Mouse (Mus musculus): Measurements from ENCODE around the gene Rhot2. TPM values are rescaled to one million over a fixed set of nuclear protein-coding genes. Genes with fewer than 3 reads are reported as not detected.

Rhot2 gene
- polyA plus RNA-seq, 1 experiment from 2014 or later = 9.1 TPM

DNA sequence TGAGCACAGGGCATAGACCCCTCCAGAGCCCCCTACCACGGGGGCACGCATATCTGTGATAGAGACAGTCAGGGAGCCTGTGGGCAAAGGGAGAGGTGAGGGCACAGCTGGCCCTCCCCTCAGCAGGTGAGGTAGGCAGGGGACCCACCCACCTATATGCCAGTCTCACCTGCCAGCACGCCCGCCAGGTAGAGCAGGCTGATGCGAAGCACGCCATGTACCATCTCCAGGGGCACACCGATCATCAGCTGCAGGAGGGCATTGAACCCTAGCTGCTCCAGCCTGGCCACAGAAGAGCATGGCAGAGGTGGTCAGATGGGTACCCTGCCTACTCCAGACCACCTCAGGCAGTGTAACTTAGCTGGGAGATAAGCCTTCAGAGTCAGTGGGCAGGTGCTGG lies 9.3 kb downstream of the Rhot2 start:
- ATAC-seq (replicated peaks; ENCODE audit: low FRiP score) = no peak
- WGBS = 96% methylated on average over 7 of the region's 7 CpGs
- H3K4me3 ChIP-seq (ENCODE audit: low read depth, low read length) = no peak overlapping the region

DNA sequence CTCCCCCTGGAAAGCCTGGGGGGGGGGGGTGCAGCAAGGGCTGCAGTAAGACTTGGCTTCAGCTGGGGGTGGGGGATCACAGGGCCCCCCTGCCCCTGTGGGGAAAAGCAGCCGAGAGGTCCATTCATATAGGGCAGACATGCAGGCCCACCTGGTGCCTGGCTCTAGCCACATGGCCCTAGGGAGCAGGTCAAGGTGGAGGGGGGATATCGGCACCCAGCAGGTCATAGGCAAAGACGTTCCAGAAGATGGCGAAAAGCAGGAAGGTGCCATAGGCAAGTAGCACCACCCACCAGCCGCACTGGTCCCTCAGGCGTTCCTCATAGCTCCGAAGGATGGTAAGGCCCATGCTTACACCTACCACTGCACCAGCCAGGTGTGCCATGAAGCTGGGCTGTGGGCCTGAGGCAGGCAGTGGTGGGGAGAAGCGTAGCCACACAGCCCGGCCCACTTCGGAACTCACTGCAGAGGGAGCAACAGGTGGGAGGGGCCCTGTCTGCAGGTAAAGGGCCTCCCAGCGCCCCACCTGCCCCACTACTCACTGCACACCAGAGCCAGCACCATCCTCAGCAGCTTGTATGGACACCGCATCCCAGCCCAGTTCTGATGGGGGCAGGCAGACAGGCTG lies 9.9 kb downstream of the Rhot2 start:
- H3K4me1 ChIP-seq (replicated peaks; ENCODE audit: control insufficient read depth, insufficient read depth, low read length) = peaks cover 40% of the 10 kb centered on the region
- H3K9ac ChIP-seq (ENCODE audit: low read length) = peak overlapping the region; percentile 78
- H3K9me3 ChIP-seq (ENCODE audit: control insufficient read depth, low read length) = no peaks in the 10 kb centered on the region
- H3K4me3 ChIP-seq (ENCODE audit: low read depth, low read length) = peak overlapping the region; percentile 83
- H3K27me3 ChIP-seq (ENCODE audit: control insufficient read depth, insufficient read depth, low read length) = no peaks in the 10 kb centered on the region
- DNase-seq (ENCODE audit: low spot score) = peak; percentile 56
- H3K27ac ChIP-seq (ENCODE audit: low read depth, low read length) = no peak overlapping the region
- H3K36me3 ChIP-seq (ENCODE audit: control insufficient read depth, insufficient read depth, low read length) = peaks cover 11% of the 10 kb centered on the region; the same call in 1 of the 2 replicates
- 91% methylated on average over 12 of the region's 12 CpGs for WGBS
- peak overlapping the region; percentile 95; the same call in 1 of the 2 replicates for H3K4me2 ChIP-seq (ENCODE audit: low read depth, low read length, severe bottlenecking)
- ATAC-seq (replicated peaks; ENCODE audit: low FRiP score) = no peak

More for the DNA sequence above, 9.3 kb downstream of the Rhot2 start:
- Histone ChIP-seq H3K36me3 (ENCODE audit: control insufficient read depth, insufficient read depth, low read length) (peaks cover 13% of the 10 kb centered on the region; the same call in 1 of the 2 replicates), H3K9me3 (ENCODE audit: control insufficient read depth, low read length) (no peaks in the 10 kb centered on the region), H3K27me3 (ENCODE audit: control insufficient read depth, insufficient read depth, low read length) (no peaks in the 10 kb centered on the region), H3K27ac (ENCODE audit: low read depth, low read length) (no peak overlapping the region), H3K4me2 (ENCODE audit: low read depth, low read length, severe bottlenecking) (no peak overlapping the region), H3K9ac (ENCODE audit: low read length) (no peak overlapping the region), H3K4me1 (replicated peaks; ENCODE audit: control insufficient read depth, insufficient read depth, low read length) (peaks cover 36% of the 10 kb centered on the region)
- no peak for DNase-seq (ENCODE audit: low spot score)

DNA sequence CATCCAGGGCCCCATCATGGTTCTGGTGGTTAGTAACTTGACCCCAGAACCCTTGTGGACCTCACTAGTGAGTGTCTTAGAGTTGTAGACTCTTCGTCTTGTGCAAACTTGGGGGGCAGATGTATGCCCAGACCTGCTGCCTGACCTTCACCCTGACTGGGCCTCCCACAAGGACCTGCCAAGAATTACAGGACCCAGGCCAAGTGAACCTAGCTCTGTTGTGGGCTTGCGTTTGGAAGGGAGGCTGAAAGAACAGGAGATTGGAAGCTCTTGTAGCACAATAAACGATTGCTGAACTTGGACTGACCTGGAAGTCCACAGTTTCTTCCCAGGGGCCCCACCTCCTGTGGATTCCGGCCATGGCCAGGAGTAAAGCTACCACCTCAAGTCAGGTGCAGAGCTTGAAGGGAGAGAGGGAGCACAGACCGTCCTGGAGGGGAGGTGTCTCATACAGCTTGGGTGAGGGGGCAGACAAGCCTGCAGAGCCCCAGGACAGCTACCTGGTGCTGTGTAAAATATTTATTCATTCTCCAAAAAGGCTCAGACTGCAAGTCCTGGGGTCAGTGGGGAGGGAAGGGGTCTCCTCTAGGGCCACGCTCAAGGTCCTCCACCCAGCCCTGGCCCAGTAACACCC lies 10.6 kb downstream of the Rhot2 start:
- H3K27ac ChIP-seq (ENCODE audit: low read depth, low read length) = no peak overlapping the region; the same call in 1 of the 2 replicates
- ATAC-seq (replicated peaks; ENCODE audit: low FRiP score) (no peak), DNase-seq (ENCODE audit: low spot score) (peak; percentile 52)
- H3K4me3 ChIP-seq (ENCODE audit: low read depth, low read length) = peak overlapping the region; percentile 83
- no peaks in the 10 kb centered on the region for H3K9me3 ChIP-seq (ENCODE audit: control insufficient read depth, low read length)
- peaks cover 9% of the 10 kb centered on the region; the same call in 1 of the 2 replicates for H3K36me3 ChIP-seq (ENCODE audit: control insufficient read depth, insufficient read depth, low read length)
- peak overlapping the region; percentile 95 for H3K4me2 ChIP-seq (ENCODE audit: low read depth, low read length, severe bottlenecking)
- H3K27me3 ChIP-seq (ENCODE audit: control insufficient read depth, insufficient read depth, low read length) = no peaks in the 10 kb centered on the region
- H3K4me1 ChIP-seq (replicated peaks; ENCODE audit: control insufficient read depth, insufficient read depth, low read length) = peaks cover 45% of the 10 kb centered on the region
- 60% methylated on average over 6 of the region's 6 CpGs for WGBS
- H3K9ac ChIP-seq (ENCODE audit: low read length) = peak overlapping the region; percentile 78

DNA sequence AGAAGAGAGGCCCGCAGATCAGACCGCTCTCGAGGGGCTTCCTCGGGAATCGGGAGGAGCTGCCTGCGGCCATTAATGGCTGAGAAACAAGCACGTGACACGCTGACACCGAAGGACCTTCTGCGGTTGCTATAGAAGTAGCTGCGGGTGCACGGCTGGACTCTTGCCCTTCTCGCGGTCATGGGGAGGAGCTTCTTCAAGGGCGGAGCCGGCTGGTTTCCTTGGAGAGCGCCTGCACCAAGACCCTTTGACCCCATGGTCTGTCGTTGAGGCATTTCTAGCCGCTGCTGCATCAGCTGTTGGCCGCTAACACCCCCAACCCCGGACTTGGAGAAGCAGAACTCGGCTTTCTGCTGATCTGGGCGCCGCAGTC lies 11.4 kb downstream of the Rhot2 start, which contains the start of gene Stub1:
Stub1 (minus strand) TSS at position 114 of the 373 bp plus-strand sequence.
- peak within 1 kb of the TSS; percentile 83 for H3K4me3 ChIP-seq (ENCODE audit: low read depth, low read length)
- peaks cover 47% of the 10 kb centered on the region for H3K4me1 ChIP-seq (replicated peaks; ENCODE audit: control insufficient read depth, insufficient read depth, low read length)
- peak within 1 kb of the TSS; percentile 96 for H3K27ac ChIP-seq (ENCODE audit: low read depth, low read length)
- ATAC-seq (replicated peaks; ENCODE audit: low FRiP score) (peak; percentile 59), DNase-seq (ENCODE audit: low spot score) (no peak)
- H3K9me3 ChIP-seq (ENCODE audit: control insufficient read depth, low read length) = no peaks in the 10 kb centered on the region
- peak within 1 kb of the TSS; percentile 95 for H3K4me2 ChIP-seq (ENCODE audit: low read depth, low read length, severe bottlenecking)
- H3K9ac ChIP-seq (ENCODE audit: low read length) = peak within 1 kb of the TSS; percentile 87
- no peaks in the 10 kb centered on the region for H3K27me3 ChIP-seq (ENCODE audit: control insufficient read depth, insufficient read depth, low read length)
- 1% methylated on average over 24 of the region's 24 CpGs for WGBS
- peaks cover 9% of the 10 kb centered on the region; the same call in 1 of the 2 replicates for H3K36me3 ChIP-seq (ENCODE audit: control insufficient read depth, insufficient read depth, low read length)

GRCm38 (mm10) chr17:25832436-25833290 lies 12.0 kb downstream of the Rhot2 start:
- peak; percentile 89 for ATAC-seq (replicated peaks; ENCODE audit: low FRiP score)
- Histone ChIP-seq H3K36me3 (ENCODE audit: control insufficient read depth, insufficient read depth, low read length) (peaks cover 9% of the 10 kb centered on the region; the same call in 1 of the 2 replicates), H3K9me3 (ENCODE audit: control insufficient read depth, low read length) (no peaks in the 10 kb centered on the region), H3K27ac (ENCODE audit: low read depth, low read length) (peak overlapping the region; percentile 96), H3K4me3 (ENCODE audit: low read depth, low read length) (peak overlapping the region; percentile 83), H3K9ac (ENCODE audit: low read length) (peak overlapping the region; percentile 87), H3K4me1 (replicated peaks; ENCODE audit: control insufficient read depth, insufficient read depth, low read length) (peaks cover 49% of the 10 kb centered on the region), H3K4me2 (ENCODE audit: low read depth, low read length, severe bottlenecking) (peak overlapping the region; percentile 95), H3K27me3 (ENCODE audit: control insufficient read depth, insufficient read depth, low read length) (no peaks in the 10 kb centered on the region)
- under 1% methylated on average over 71 of the region's 77 CpGs for WGBS
- DNase-seq (ENCODE audit: low spot score) = peak; percentile 99

DNA sequence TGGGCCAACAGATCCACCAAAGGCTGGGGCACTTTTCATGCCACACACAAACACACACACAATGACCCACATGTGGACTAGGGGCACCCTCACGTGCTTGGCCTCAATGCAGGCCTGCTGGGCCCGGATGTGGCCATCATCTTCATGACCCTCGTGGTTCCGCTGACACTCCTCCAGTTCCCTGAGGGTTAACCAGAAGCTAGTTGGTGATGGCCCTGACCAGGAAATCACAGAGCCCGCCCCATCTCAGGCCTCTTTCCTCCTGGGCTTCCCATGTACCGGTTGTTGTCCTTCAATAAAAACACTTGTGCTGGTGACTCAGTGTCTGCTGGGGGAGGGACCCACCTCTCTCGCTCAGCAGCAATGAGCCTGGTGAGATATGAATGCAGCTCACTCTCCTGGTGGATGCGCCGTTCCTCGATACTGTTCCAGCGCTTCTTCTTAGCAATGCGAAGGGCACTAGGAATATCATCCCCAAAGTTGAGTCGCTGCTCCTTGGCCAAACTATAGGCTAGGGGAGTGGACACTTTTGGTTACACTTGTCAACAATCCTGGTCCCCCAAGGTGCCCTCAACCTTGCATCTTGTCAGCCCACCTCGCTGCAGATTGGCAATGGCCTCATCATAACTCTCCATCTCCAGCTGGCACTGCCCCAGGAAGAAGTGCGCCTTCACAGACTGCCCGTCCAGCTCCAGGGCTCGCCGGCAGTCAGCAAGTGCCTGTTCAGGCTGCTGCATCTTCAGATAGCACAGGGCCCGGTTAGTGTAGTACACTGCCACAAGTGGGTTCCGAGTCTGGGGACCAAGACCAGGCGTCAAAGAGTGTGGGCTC lies 13.0 kb downstream of the Rhot2 start:
- Histone ChIP-seq H3K27me3 (ENCODE audit: control insufficient read depth, insufficient read depth, low read length) (no peaks in the 10 kb centered on the region), H3K9ac (ENCODE audit: low read length) (peak overlapping the region; percentile 87), H3K4me2 (ENCODE audit: low read depth, low read length, severe bottlenecking) (peak overlapping the region; percentile 76), H3K36me3 (ENCODE audit: control insufficient read depth, insufficient read depth, low read length) (peaks cover 9% of the 10 kb centered on the region; the same call in 1 of the 2 replicates), H3K4me1 (replicated peaks; ENCODE audit: control insufficient read depth, insufficient read depth, low read length) (peaks cover 41% of the 10 kb centered on the region), H3K27ac (ENCODE audit: low read depth, low read length) (no peak overlapping the region), H3K9me3 (ENCODE audit: control insufficient read depth, low read length) (no peaks in the 10 kb centered on the region), H3K4me3 (ENCODE audit: low read depth, low read length) (peak overlapping the region; percentile 83)
- ATAC-seq (replicated peaks; ENCODE audit: low FRiP score) (no peak), DNase-seq (ENCODE audit: low spot score) (peak; percentile 57)
- WGBS = 70% methylated on average over 21 of the region's 21 CpGs

GRCm38 (mm10) chr17:25830806-25831431 lies 13.7 kb downstream of the Rhot2 start:
- ATAC-seq (replicated peaks; ENCODE audit: low FRiP score) (no peak), DNase-seq (ENCODE audit: low spot score) (peak; percentile 55)
- no peak overlapping the region for H3K9ac ChIP-seq (ENCODE audit: low read length)
- H3K36me3 ChIP-seq (ENCODE audit: control insufficient read depth, insufficient read depth, low read length) = peaks cover 9% of the 10 kb centered on the region; the same call in 1 of the 2 replicates
- peaks cover 37% of the 10 kb centered on the region for H3K4me1 ChIP-seq (replicated peaks; ENCODE audit: control insufficient read depth, insufficient read depth, low read length)
- no peak overlapping the region for H3K27ac ChIP-seq (ENCODE audit: low read depth, low read length)
- H3K27me3 ChIP-seq (ENCODE audit: control insufficient read depth, insufficient read depth, low read length) = no peaks in the 10 kb centered on the region
- WGBS = 89% methylated on average over 14 of the region's 14 CpGs
- H3K4me3 ChIP-seq (ENCODE audit: low read depth, low read length) = peak overlapping the region; percentile 83
- no peaks in the 10 kb centered on the region for H3K9me3 ChIP-seq (ENCODE audit: control insufficient read depth, low read length)
- no peak overlapping the region for H3K4me2 ChIP-seq (ENCODE audit: low read depth, low read length, severe bottlenecking)
